Mouse (Mus musculus) small intestine, adult 2 months (tissue): Measurements from ENCODE around the gene Ptprs.

Experiments
- CTCF ChIP-seq: fragments of 200-500 bp; IDR thresholded peaks from 2 replicates; pipeline ENCODE4 v1.5.1; 2012; ENCODE audit warnings: low read depth, mild to moderate bottlenecking, control low read depth, inconsistent platforms, low read length, moderate library complexity, mixed read lengths; ENCODE audit not compliant: insufficient replicate concordance, insufficient read length; ENCODE audit errors: extremely low read depth
- POLR2A ChIP-seq: fragments of 200-500 bp; IDR thresholded peaks from 2 replicates; pipeline ENCODE4 v1.6.1; 2012; ENCODE audit warnings: low read depth, mild to moderate bottlenecking, control low read depth, inconsistent platforms, low read length, moderate library complexity

- TF ChIP-seq CTCF = no peak
- no peak for TF ChIP-seq POLR2A
Observed at GRCm38 (mm10) chr17:56515690-56516410, 39.6 kb upstream of the Ptprs start.
